Mouse (Mus musculus) embryonic facial prominence, embryonic 12.5 days (tissue): ENCODE results near the gene Lmtk2. TPM values are rescaled to one million over a fixed set of nuclear protein-coding genes. Genes with fewer than 3 reads are reported as not detected.
A peak's percentile ranks its signal among the peaks of the same experiment; 100 is the strongest.

Experiments
- ATAC-seq: fragments of 200-750 bp; cut with Nextera tagmentation; 2 replicates; pipeline ENCODE4 v1.8.0; 2017; ENCODE audit not compliant: insufficient number of reproducible peaks, insufficient read depth, low FRiP score, low TSS enrichment
- H3K27ac ChIP-seq: fragments of 300-500 bp; sonication (generic); 2 replicates; pipeline ENCODE4 v1.5.1; 2016; ENCODE audit warnings: mild to moderate bottlenecking
- H3K27me3 ChIP-seq: fragments of 300-500 bp; sonication (generic); 2 replicates; pipeline ENCODE4 v1.6.1; 2016; ENCODE audit warnings: mild to moderate bottlenecking, moderate library complexity
- H3K36me3 ChIP-seq: fragments of 300-500 bp; sonication (generic); 2 replicates; pipeline ENCODE4 v1.6.1; 2016; ENCODE audit warnings: mild to moderate bottlenecking
- H3K4me1 ChIP-seq: fragments of 300-500 bp; sonication (generic); 2 replicates; pipeline ENCODE4 v1.6.1; 2016
- H3K4me2 ChIP-seq: fragments of 300-500 bp; sonication (generic); replicated peaks from 2 replicates; pipeline ENCODE4 v1.6.1; 2016; ENCODE audit warnings: mild to moderate bottlenecking, moderate library complexity
- H3K4me3 ChIP-seq: fragments of 300-500 bp; sonication (generic); 2 replicates; pipeline ENCODE4 v1.5.1; 2016; ENCODE audit warnings: mild to moderate bottlenecking
- H3K9ac ChIP-seq: fragments of 300-500 bp; sonication (generic); 2 replicates; pipeline ENCODE4 v1.6.1; 2016; ENCODE audit warnings: mild to moderate bottlenecking, moderate library complexity
- H3K9me3 ChIP-seq: fragments of 300-500 bp; sonication (generic); 2 replicates; pipeline ENCODE4 v1.6.1; 2016; ENCODE audit warnings: mild to moderate bottlenecking, moderate library complexity
- WGBS: fragments of 180-500 bp; shearing (Covaris S2); methylation state at CpG from one replicate; pipeline ENCODE4 v1.1.7; 2016; 5-methylcytosine and 5-hydroxymethylcytosine counted together
- polyA plus RNA-seq: library from polyadenylated mRNA; unstranded; fragments of >200 nt; fragmentation: Nextera tagmentation; extraction: Ambion mirVana; gene quantifications from 2 replicates; pipeline ENCODE4 v1.2.1, GENCODE M21; 2016

Lmtk2 gene
- polyA plus RNA-seq, 1 experiment from 2014 or later: 5.6 TPM

DNA sequence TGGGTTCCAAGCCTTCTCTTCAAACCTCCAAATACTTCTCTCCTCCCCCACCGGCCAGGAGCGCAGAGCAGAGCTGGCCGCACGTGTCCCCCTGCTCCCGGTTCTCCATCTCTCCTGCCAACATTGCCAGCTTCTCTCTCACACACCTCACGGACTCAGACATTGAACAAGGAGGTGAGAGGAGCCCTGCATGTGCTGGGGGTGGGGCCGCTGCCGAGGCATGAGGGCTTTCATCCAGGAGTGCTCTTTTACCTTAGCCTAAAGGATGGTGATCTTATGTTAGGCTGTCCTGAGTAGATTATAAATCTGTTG, 83.0 kb downstream of the Lmtk2 start:
- H3K4me1 ChIP-seq: no peaks in the 10 kb centered on the region
- H3K9ac ChIP-seq: no peak overlapping the region
- peaks cover 32% of the 10 kb centered on the region for H3K36me3 ChIP-seq
- H3K27ac ChIP-seq: no peak overlapping the region
- no peaks in the 10 kb centered on the region for H3K9me3 ChIP-seq
- WGBS: 78% methylated on average over 8 of the region's 8 CpGs
- H3K4me3 ChIP-seq: no peak overlapping the region
- ATAC-seq: no peak
- no peaks in the 10 kb centered on the region for H3K27me3 ChIP-seq
- no peak overlapping the region for H3K4me2 ChIP-seq

DNA sequence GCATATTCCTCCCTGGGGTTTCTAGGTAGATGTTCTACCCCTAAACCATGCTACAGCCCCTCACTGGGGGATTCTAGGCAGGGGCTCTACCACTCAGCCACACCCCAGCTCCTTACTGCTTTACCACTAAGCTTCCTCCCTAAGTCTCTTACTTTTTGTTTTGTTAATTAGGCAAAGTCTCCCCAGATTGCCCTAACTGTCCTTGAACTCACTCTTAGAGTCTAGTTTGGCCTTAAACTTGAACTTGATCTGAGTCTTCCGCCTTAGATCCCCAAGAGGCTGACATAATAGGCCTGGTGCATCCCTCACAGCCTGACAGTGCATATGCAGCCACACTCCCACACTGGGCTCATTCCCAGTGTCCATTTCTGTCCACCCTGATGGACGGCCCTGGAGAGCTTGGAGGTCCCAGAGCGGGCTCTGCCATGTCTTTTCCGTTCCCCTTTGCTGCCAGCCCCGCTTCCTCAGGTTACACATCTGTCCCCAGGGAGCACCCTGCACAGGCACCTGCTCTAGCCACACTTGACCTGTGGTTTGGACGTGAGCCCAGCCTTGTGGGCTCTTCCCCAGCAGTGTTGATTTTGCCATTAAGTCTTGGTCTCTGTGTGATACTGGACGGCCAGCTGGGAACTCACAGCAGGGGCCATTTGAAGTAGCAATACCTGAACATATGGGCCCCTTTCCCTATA, 83.6 kb downstream of the Lmtk2 start:
- H3K27me3 ChIP-seq: no peaks in the 10 kb centered on the region
- no peak overlapping the region for H3K9ac ChIP-seq
- WGBS: 72% methylated on average over 7 of the region's 7 CpGs
- ATAC-seq: no peak
- no peak overlapping the region for H3K4me2 ChIP-seq
- H3K27ac ChIP-seq: no peak overlapping the region
- H3K36me3 ChIP-seq: peaks cover 30% of the 10 kb centered on the region
- H3K9me3 ChIP-seq: no peaks in the 10 kb centered on the region
- H3K4me1 ChIP-seq: no peaks in the 10 kb centered on the region
- H3K4me3 ChIP-seq: no peak overlapping the region

DNA sequence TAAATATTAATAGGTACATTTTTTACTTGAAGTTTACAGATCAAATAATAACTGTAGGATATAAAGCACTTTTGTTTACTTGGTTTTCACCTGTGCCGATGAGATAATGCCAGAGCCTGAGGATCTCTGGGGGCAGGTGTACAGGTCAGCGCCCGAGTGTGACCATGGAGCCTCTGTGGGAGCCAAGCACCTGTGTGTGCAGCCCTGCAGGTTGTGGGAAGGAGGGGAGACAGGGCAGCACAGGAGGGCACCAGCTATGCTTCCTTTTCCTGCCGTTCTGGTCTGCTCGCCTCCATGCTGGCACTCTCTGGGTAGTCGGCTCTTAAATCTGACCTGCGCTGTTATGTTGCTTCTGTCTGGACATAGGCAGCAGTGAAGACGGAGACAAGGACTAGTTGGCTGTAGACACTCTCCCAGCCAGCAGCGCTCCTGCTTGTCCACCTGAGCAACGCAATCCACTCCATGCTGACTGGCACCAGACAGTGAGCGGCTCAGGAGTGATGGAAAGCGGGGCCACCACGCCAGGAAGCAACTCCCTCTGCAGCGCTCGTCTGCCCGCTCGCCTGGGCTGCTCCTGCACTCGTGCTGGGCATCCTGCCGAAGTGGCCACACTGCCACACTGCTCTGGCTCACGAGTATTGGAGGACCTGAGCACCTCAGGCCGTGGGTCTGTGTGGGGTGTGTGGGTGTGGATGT, 84.3 kb downstream of the Lmtk2 start:
- no peak overlapping the region for H3K4me3 ChIP-seq
- no peak for ATAC-seq
- H3K9me3 ChIP-seq: no peaks in the 10 kb centered on the region
- no peaks in the 10 kb centered on the region for H3K27me3 ChIP-seq
- WGBS: 90% methylated on average over 21 of the region's 21 CpGs
- H3K27ac ChIP-seq: no peak overlapping the region
- peaks cover 24% of the 10 kb centered on the region for H3K36me3 ChIP-seq
- no peak overlapping the region for H3K9ac ChIP-seq
- peaks cover 1% of the 10 kb centered on the region; the same call in 1 of the 2 replicates for H3K4me1 ChIP-seq
- H3K4me2 ChIP-seq: no peak overlapping the region

- H3K36me3 ChIP-seq: peaks cover 13% of the 10 kb centered on the region
- no peak overlapping the region for H3K9ac ChIP-seq
- ATAC-seq: no peak
- no peak overlapping the region for H3K4me3 ChIP-seq
- H3K4me1 ChIP-seq: peaks cover 11% of the 10 kb centered on the region
- peaks cover 6% of the 10 kb centered on the region; the same call in 1 of the 2 replicates for H3K27me3 ChIP-seq
- 77% methylated on average over 6 of the region's 6 CpGs for WGBS
- H3K9me3 ChIP-seq: no peaks in the 10 kb centered on the region
- no peak overlapping the region for H3K27ac ChIP-seq
- H3K4me2 ChIP-seq: no peak overlapping the region
Measured at GRCm38 (mm10) chr5:144188422-144188821, 88.2 kb downstream of the Lmtk2 start.

DNA sequence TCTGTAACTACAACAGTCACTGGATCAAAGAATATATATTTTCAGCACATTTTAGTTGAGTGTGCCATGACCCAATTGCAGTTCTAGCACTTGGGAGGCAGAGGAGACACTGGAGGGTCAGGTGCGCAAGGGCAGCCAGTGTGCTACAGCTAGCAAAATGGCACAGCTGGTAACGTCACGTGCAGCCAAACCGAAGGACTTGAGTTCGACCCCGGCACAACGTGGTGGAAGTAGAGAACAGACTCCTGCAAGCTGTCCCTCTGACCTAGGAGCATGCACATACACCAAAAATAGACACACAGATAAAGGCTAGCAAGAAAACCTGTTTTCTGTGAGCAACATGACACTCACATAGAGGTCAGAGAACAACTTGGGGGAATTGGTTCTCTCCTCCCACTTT, 89.1 kb downstream of the Lmtk2 start:
- Histone ChIP-seq H3K9me3 (no peaks in the 10 kb centered on the region), H3K9ac (no peak overlapping the region), H3K36me3 (peaks cover 13% of the 10 kb centered on the region), H3K4me3 (no peak overlapping the region), H3K27me3 (peaks cover 6% of the 10 kb centered on the region; the same call in 1 of the 2 replicates), H3K4me1 (peaks cover 11% of the 10 kb centered on the region), H3K4me2 (no peak overlapping the region), H3K27ac (no peak overlapping the region)
- ATAC-seq: no peak
- 75% methylated on average over 7 of the region's 7 CpGs for WGBS

DNA sequence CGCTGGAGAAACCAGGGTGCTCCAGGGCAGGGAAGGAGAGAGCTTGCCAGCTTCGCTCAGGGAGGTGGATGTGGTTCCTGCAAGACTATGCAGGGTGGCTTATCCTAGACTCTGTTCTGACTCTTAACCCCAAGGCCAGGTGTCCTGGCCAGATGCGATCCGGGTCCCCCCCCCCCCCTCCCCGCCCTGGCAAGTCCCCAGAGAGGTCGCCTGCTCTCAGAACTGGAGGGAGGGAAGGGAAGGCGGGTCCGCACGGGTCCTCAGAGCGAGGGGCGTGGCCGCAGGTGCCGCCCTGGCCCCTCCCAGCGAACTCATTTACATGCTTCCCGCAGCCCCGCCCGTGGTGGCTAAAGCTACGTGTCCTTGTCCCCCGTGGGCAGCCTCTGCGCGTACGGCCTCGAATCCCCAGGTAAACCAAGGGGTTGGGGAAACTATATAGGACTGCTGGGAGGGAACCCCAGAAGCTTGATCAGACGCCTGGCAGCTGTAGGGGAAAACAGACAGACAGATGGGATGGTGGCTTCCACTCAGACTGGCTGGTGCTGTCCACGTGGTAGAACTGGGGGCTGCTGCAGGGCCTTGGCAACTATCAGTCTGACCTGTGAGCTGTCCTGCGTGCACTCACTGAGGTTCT, 89.8 kb downstream of the Lmtk2 start, which contains the start of gene Bhlha15:
Gene Bhlha15, plus strand, starts transcription at position 337 of the 634 bp plus-strand sequence.
- Histone ChIP-seq H3K4me3 (peak within 1 kb of the TSS; percentile 27), H3K27me3 (peaks cover 6% of the 10 kb centered on the region; the same call in 1 of the 2 replicates), H3K4me1 (peaks cover 11% of the 10 kb centered on the region), H3K4me2 (peak within 1 kb of the TSS; percentile 58), H3K9ac (no peak within 1 kb of the TSS), H3K36me3 (peaks cover 7% of the 10 kb centered on the region), H3K27ac (no peak within 1 kb of the TSS), H3K9me3 (no peaks in the 10 kb centered on the region)
- ATAC-seq: no peak
- WGBS: 4% methylated on average over 20 of the region's 26 CpGs

- Histone ChIP-seq H3K4me2 (no peak overlapping the region), H3K4me1 (peaks cover 11% of the 10 kb centered on the region), H3K36me3 (no peaks in the 10 kb centered on the region), H3K9me3 (no peaks in the 10 kb centered on the region), H3K4me3 (no peak overlapping the region), H3K9ac (no peak overlapping the region), H3K27me3 (peaks cover 6% of the 10 kb centered on the region; the same call in 1 of the 2 replicates), H3K27ac (no peak overlapping the region)
- no peak for ATAC-seq
- 45% methylated on average over 23 of the region's 23 CpGs for WGBS
Measured at GRCm38 (mm10) chr5:144191026-144191425, 90.8 kb downstream of the Lmtk2 start.

- Histone ChIP-seq H3K4me2 (no peak overlapping the region), H3K27me3 (peaks cover 6% of the 10 kb centered on the region; the same call in 1 of the 2 replicates), H3K9me3 (no peaks in the 10 kb centered on the region), H3K36me3 (no peaks in the 10 kb centered on the region), H3K4me3 (no peak overlapping the region), H3K27ac (no peak overlapping the region), H3K9ac (no peak overlapping the region), H3K4me1 (peaks cover 11% of the 10 kb centered on the region)
- 86% methylated on average over 6 of the region's 6 CpGs for WGBS
- no peak for ATAC-seq
Measured at GRCm38 (mm10) chr5:144192673-144193072, 92.4 kb downstream of the Lmtk2 start.

DNA sequence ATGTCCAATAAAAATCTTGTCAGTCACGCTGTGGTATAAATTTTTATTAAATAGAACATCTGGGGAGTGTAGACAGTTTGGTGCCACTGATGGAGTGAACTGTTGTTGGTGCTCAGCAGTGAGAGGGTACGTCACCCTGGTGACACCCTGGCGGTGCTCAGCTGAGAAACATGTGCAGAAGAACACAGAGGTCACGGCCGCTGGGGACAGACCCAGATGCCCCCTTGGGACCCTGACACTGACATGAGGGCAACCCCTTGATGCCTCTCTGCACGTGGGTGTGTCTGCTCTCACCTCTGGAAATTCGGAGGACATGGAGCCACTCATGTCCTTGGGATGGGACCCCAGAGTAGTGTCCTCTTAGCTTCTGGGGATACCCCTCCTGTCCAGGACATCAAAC, 94.2 kb downstream of the Lmtk2 start:
- H3K4me1 ChIP-seq: peaks cover 10% of the 10 kb centered on the region
- 80% methylated on average over 7 of the region's 7 CpGs for WGBS
- H3K27me3 ChIP-seq: peaks cover 6% of the 10 kb centered on the region; the same call in 1 of the 2 replicates
- no peaks in the 10 kb centered on the region for H3K9me3 ChIP-seq
- H3K27ac ChIP-seq: no peak overlapping the region
- H3K9ac ChIP-seq: no peak overlapping the region
- H3K4me2 ChIP-seq: no peak overlapping the region
- H3K36me3 ChIP-seq: peaks cover 12% of the 10 kb centered on the region; the same call in 1 of the 2 replicates
- ATAC-seq: no peak
- no peak overlapping the region for H3K4me3 ChIP-seq

- no peaks in the 10 kb centered on the region for H3K4me1 ChIP-seq
- no peak for ATAC-seq
- 86% methylated on average over 8 of the region's 8 CpGs for WGBS
- no peak overlapping the region for H3K4me3 ChIP-seq
- no peaks in the 10 kb centered on the region for H3K27me3 ChIP-seq
- H3K4me2 ChIP-seq: no peak overlapping the region
- peaks cover 12% of the 10 kb centered on the region; the same call in 1 of the 2 replicates for H3K36me3 ChIP-seq
- no peak overlapping the region for H3K9ac ChIP-seq
- H3K9me3 ChIP-seq: no peaks in the 10 kb centered on the region
- no peak overlapping the region for H3K27ac ChIP-seq
Measured at GRCm38 (mm10) chr5:144195567-144195966, 95.3 kb downstream of the Lmtk2 start.

DNA sequence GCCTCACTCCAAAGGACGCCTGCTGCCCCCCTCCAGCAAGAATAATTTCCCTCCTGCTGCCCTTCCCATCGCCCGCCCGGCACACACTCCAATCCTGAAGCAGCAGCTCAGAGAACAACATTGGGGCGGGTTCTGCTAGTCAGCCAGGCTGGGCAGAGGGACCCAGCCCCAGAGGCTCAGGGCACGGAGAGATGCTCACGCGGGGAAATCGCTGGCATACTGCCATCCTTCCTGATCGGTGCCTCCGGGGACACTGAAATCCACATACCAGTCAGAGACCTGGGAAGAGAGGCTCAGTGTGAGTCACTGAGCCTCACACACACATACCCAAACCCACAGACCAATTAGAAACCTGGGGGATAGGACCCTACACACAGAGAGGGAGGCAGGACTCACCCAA, 100.4 kb downstream of the Lmtk2 start:
- 81% methylated on average over 11 of the region's 11 CpGs for WGBS
- H3K4me1 ChIP-seq: no peaks in the 10 kb centered on the region
- H3K36me3 ChIP-seq: peaks cover 36% of the 10 kb centered on the region
- H3K4me2 ChIP-seq: no peak overlapping the region
- no peaks in the 10 kb centered on the region for H3K9me3 ChIP-seq
- no peak for ATAC-seq
- no peaks in the 10 kb centered on the region for H3K27me3 ChIP-seq
- no peak overlapping the region for H3K4me3 ChIP-seq
- H3K27ac ChIP-seq: no peak overlapping the region
- H3K9ac ChIP-seq: no peak overlapping the region

DNA sequence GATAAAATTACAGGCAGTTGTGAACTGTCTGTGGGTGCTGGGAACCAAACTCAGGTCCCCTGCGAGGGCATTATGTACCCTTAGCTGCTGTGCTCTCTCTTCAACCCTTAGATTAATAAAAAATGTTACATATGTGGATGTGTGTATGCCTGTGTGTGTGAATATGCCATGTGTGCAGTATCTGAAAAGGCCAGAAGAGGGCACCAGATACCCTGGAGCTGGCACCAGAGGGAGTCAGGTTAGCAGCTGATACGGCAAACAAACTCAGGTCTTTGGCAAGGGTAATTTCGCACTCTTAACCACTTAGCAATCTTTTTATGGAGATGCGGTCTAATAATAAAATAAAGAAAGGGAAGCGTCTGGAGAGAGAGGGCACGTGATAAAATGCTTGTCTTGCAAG, 102.2 kb downstream of the Lmtk2 start:
- Histone ChIP-seq H3K9ac (no peak overlapping the region), H3K27ac (no peak overlapping the region), H3K4me2 (no peak overlapping the region), H3K4me3 (no peak overlapping the region), H3K4me1 (no peaks in the 10 kb centered on the region), H3K27me3 (no peaks in the 10 kb centered on the region), H3K9me3 (no peaks in the 10 kb centered on the region), H3K36me3 (peaks cover 39% of the 10 kb centered on the region)
- no peak for ATAC-seq
- WGBS: 98% methylated on average over 6 of the region's 6 CpGs
